In genomic region chr19:24205001-24205400, GRCm38 (mm10) we compare ENCODE assay signal across 19 mouse cellular contexts. TPM values are rescaled to one million over a fixed set of nuclear protein-coding genes. Genes with fewer than 3 reads are reported as not detected.
A peak's percentile ranks its signal among the peaks of the same experiment; 100 is the strongest.
DNase-seq lines count a peak whose midpoint lies in the region; ATAC-seq lines count a peak whose summit lies in the region.
"Had no signal": no experiment of that assay in that cellular context is flagged by ENCODE, and none has a peak within 500 bp of the region (broad histone marks: within the 10 kb centered on the region; RNA-seq: fewer than 3 reads in every experiment).

No protein-coding gene starts in this region.

- ATAC-seq in midbrain, embryonic 11.5 days (ENCODE audit: low FRiP score): no peak
- ATAC-seq: activated CD4-positive, CD25-positive, alpha-beta regulatory T cell, adult 4 months; forebrain, embryonic 14.5 days; forebrain, embryonic 16.5 days; Patski had no signal

- H3K4me3 ChIP-seq in midbrain, embryonic 11.5 days (ENCODE audit: low read depth, low read length): no peak overlapping the region
- H3K4me3 ChIP-seq in midbrain, embryonic 10.5 days: no peak overlapping the region
- H3K4me3 ChIP-seq: embryonic facial prominence, embryonic 10.5 days; embryonic facial prominence, embryonic 12.5 days had no signal

- no peak overlapping the region for H3K9ac ChIP-seq in midbrain, embryonic 11.5 days (ENCODE audit: low read length)
- H3K9ac ChIP-seq: embryonic facial prominence, embryonic 12.5 days had no signal

- DNase-seq in midbrain, embryonic 11.5 days (ENCODE audit: low spot score, missing footprints): peak; percentile 14
- DNase-seq in midbrain, embryonic 10.5 days (ENCODE audit: low spot score): no peak
- DNase-seq in adipocyte (ENCODE audit: low spot score): peak; percentile 29
- no peak for DNase-seq in testis, postnatal 14 days (ENCODE audit: low spot score)
- DNase-seq in right cerebral cortex, postnatal 14 days: no peak
- DNase-seq: adrenal gland, adult 2 months; adrenal gland, postnatal 10 days; adrenal gland, postnatal 25 days; cerebellum, adult 11-12 months; cerebellum, adult 2 months; cerebellum, adult 9-10 months; cerebellum, postnatal 10 days; cerebellum, postnatal 25 days had no signal

- no peaks in the 10 kb centered on the region for H3K27me3 ChIP-seq in midbrain, embryonic 11.5 days (ENCODE audit: control insufficient read depth, insufficient read depth, low read length)
- H3K27me3 ChIP-seq in midbrain, embryonic 10.5 days (ENCODE audit: low read depth, poor library complexity, severe bottlenecking): no peaks in the 10 kb centered on the region
- H3K27me3 ChIP-seq: embryonic facial prominence, embryonic 12.5 days; Patski had no signal

- H3K27ac ChIP-seq in midbrain, embryonic 11.5 days (ENCODE audit: low read depth, low read length): no peak overlapping the region
- H3K27ac ChIP-seq in midbrain, embryonic 10.5 days (replicated peaks): no peak overlapping the region
- H3K27ac ChIP-seq: embryonic facial prominence, embryonic 10.5 days; embryonic facial prominence, embryonic 12.5 days had no signal

- H3K4me1 ChIP-seq in midbrain, embryonic 11.5 days (ENCODE audit: control insufficient read depth, insufficient read depth, low read length): no peaks in the 10 kb centered on the region
- no peaks in the 10 kb centered on the region for H3K4me1 ChIP-seq in midbrain, embryonic 10.5 days
- H3K4me1 ChIP-seq: embryonic facial prominence, embryonic 10.5 days; embryonic facial prominence, embryonic 12.5 days had no signal

- 64% methylated on average over 1 of the region's 1 CpGs for WGBS in midbrain, embryonic 11.5 days
- 74% methylated on average over 1 of the region's 1 CpGs for WGBS in midbrain, embryonic 10.5 days

- H3K9me3 ChIP-seq in midbrain, embryonic 11.5 days (ENCODE audit: control insufficient read depth, low read length): no peaks in the 10 kb centered on the region
- H3K9me3 ChIP-seq in midbrain, embryonic 10.5 days (replicated peaks): no peaks in the 10 kb centered on the region
- H3K9me3 ChIP-seq: embryonic facial prominence, embryonic 10.5 days; embryonic facial prominence, embryonic 12.5 days had no signal

- no peak overlapping the region for H3K4me2 ChIP-seq in midbrain, embryonic 11.5 days
- H3K4me2 ChIP-seq: embryonic facial prominence, embryonic 12.5 days had no signal

- H3K36me3 ChIP-seq in midbrain, embryonic 11.5 days (ENCODE audit: control insufficient read depth, insufficient read depth, low read length): no peaks in the 10 kb centered on the region
- no peaks in the 10 kb centered on the region for H3K36me3 ChIP-seq in midbrain, embryonic 10.5 days
- H3K36me3 ChIP-seq: embryonic facial prominence, embryonic 10.5 days; embryonic facial prominence, embryonic 12.5 days had no signal

RNA-seq across cellular contexts. Expression of gene Tjp2, which starts 19.8 kb away (rescaled TPM):
- polyA plus RNA-seq in midbrain, embryonic 11.5 days (2014; fragmentation: Nextera tagmentation; extraction: Ambion mirVana): 22.3 and 23.0 TPM in 2 replicates
- 27.2 and 30.8 TPM in 2 replicates for polyA plus RNA-seq in midbrain, embryonic 10.5 days (2016; fragmentation: Nextera tagmentation; extraction: Ambion mirVana)

Comparison
In these comparisons a context has a peak if more than half of its experiments do, and no peak if none do; other contexts are left out.
1. DNase-seq: peak in midbrain, embryonic 11.5 days (single experiment) and adipocyte (single experiment); none in midbrain, embryonic 10.5 days (single experiment), testis, postnatal 14 days (single experiment) and right cerebral cortex, postnatal 14 days (single experiment).